Mouse (Mus musculus) lung, embryonic 15.5 days (tissue): ENCODE results near the gene Amotl2. TPM values are rescaled to one million over a fixed set of nuclear protein-coding genes. Genes with fewer than 3 reads are reported as not detected.

Experiments
- ATAC-seq: fragments of 200-750 bp; cut with Nextera tagmentation; 2 replicates; pipeline ENCODE4 v1.8.0; 2017; ENCODE audit warnings: moderate number of reproducible peaks, borderline replicate concordance; ENCODE audit not compliant: low FRiP score, low TSS enrichment; ENCODE audit errors: extremely low read depth
- H3K27ac ChIP-seq: fragments of 300-500 bp; sonication (generic); 2 replicates; pipeline ENCODE4 v1.5.1; 2015; ENCODE audit warnings: moderate library complexity, mild to moderate bottlenecking, inconsistent platforms
- H3K27me3 ChIP-seq: fragments of 300-500 bp; sonication (generic); 2 replicates; pipeline ENCODE4 v1.6.1; 2015; ENCODE audit warnings: inconsistent platforms
- H3K36me3 ChIP-seq: fragments of 300-500 bp; sonication (generic); 2 replicates; pipeline ENCODE4 v1.6.1; 2015; ENCODE audit warnings: inconsistent platforms
- H3K4me1 ChIP-seq: fragments of 300-500 bp; sonication (generic); 2 replicates; pipeline ENCODE4 v1.6.1; 2015; ENCODE audit warnings: inconsistent platforms
- H3K4me2 ChIP-seq: fragments of 300-500 bp; sonication (generic); 2 replicates; pipeline ENCODE4 v1.6.1; 2015; ENCODE audit warnings: inconsistent platforms, mild to moderate bottlenecking, moderate library complexity
- H3K4me3 ChIP-seq: fragments of 300-500 bp; sonication (generic); 2 replicates; pipeline ENCODE4 v1.5.1; 2015; ENCODE audit warnings: mild to moderate bottlenecking, inconsistent platforms
- H3K9ac ChIP-seq: fragments of 300-500 bp; sonication (generic); 2 replicates; pipeline ENCODE4 v1.6.1; 2015; ENCODE audit warnings: inconsistent platforms
- H3K9me3 ChIP-seq: fragments of 300-500 bp; sonication (generic); 2 replicates; pipeline ENCODE4 v1.6.1; 2016; ENCODE audit warnings: inconsistent platforms
- WGBS: fragments of 180-500 bp; shearing (Covaris S2); methylation state at CpG from one replicate; pipeline ENCODE4 v1.1.7; 2015; 5-methylcytosine and 5-hydroxymethylcytosine counted together
- polyA plus RNA-seq: library from polyadenylated mRNA; unstranded; fragments of >200 nt; fragmentation: Nextera tagmentation; extraction: Ambion mirVana; gene quantifications from 2 replicates; pipeline ENCODE4 v1.2.1, GENCODE M21; 2015

Amotl2 gene
- 45.5 and 47.0 TPM in 2 replicates for polyA plus RNA-seq

DNA sequence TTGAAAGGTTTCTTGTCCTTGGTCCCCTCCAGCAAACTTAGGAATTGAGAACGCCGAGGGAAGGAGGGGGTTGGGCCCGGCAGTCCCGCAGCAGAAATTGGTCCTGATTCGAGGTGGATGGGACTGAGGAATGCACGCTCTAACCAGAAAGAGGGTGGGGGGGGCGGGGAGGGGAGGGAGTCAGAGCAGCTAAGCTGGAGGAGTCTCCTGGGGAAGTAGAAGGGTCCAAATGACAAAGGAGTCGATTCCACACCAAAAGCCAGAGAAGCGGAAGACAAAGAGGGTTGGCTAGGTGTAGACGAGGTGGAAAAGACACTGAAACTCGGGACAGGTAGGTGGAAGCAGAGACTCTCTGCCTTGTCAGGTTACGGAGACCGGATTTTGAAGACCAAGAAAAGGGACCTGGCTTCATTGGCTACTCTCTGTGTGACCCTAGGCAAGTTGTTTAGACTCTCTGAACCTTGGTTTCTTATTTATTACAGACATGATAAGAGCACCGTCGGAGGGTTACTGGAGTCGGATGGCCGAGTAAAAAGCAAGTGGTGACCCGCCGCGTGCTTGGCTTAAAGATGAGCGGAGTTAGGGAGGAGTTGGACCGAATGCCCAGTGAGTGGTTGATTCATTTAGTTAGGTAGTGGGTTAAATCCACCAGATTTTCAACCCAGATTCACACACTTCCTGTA is at the start of gene Amotl2:
Amotl2 (plus strand) TSS at position 192 of the 683 bp plus-strand sequence.
- Histone ChIP-seq H3K4me1 (peaks cover 59% of the 10 kb centered on the region), H3K9me3 (no peaks in the 10 kb centered on the region)
- 9% methylated on average over 22 of the region's 22 CpGs for WGBS

DNA sequence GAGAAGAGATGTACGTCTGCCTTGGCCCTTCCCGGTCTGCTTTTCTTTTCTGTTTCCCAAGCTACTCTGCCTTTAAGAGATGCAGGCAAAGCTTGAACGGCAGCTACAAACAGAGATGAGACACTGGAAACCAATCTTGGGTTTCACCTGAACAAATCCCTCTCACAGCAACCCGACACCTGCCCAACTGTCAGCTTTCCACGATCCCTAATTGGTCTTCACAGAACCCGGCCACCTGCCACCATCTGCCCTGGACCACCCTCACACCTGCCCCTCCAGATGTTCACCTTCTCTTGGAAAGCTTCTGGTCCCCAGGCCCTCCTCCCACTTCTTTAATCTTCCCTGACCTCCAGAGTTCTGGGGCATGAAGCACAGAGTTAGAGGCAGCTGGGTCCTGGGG is 48.4 kb upstream of the Amotl2 start:
- H3K9ac ChIP-seq, result no peak overlapping the region
- H3K4me1 ChIP-seq, result no peaks in the 10 kb centered on the region
- 30% methylated on average over 6 of the region's 6 CpGs for WGBS
- H3K27ac ChIP-seq, result no peak overlapping the region
- ATAC-seq, result no peak
- H3K27me3 ChIP-seq, result no peaks in the 10 kb centered on the region
- H3K36me3 ChIP-seq, result no peaks in the 10 kb centered on the region
- H3K9me3 ChIP-seq, result no peaks in the 10 kb centered on the region
- no peak overlapping the region for H3K4me2 ChIP-seq
- no peak overlapping the region for H3K4me3 ChIP-seq

More for the DNA sequence above, at the start of gene Amotl2:
- Histone ChIP-seq H3K4me2 (peak within 1 kb of the TSS; percentile 82), H3K27me3 (no peaks in the 10 kb centered on the region), H3K36me3 (peaks cover 11% of the 10 kb centered on the region), H3K27ac (peak within 1 kb of the TSS; percentile 99), H3K9ac (peak within 1 kb of the TSS; percentile 96), H3K4me3 (peak within 1 kb of the TSS; percentile 86)
- no peak for ATAC-seq

- Histone ChIP-seq H3K4me1 (no peaks in the 10 kb centered on the region), H3K27me3 (no peaks in the 10 kb centered on the region), H3K4me3 (no peak overlapping the region), H3K36me3 (no peaks in the 10 kb centered on the region), H3K9ac (no peak overlapping the region), H3K9me3 (no peaks in the 10 kb centered on the region), H3K27ac (no peak overlapping the region), H3K4me2 (no peak overlapping the region)
- ATAC-seq, result no peak
- whole genome bisulfite sequencing, result 62% methylated on average over 12 of the region's 12 CpGs
These were observed 47.6 kb upstream of the Amotl2 start for GRCm38 (mm10) chr9:102668906-102669305.

DNA sequence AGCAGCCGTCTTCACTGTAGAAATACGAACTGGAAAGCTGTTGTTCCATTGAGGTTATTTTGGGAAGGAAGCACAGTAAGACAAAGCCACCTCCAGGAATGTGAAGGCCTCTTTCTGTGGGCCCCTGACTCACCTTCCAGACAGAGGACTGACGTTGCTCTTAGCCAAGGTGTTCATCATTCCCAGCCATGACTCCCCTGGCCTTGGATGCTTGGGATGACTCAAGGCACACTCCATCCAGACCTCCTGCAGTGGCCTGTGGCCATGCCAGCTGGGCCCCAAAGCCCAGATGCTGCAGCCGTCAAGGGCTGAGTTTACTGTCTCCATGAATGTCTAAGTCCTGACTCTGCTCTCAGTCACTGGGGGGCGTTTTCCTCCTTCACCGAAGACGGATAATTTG is 43.1 kb upstream of the Amotl2 start:
- H3K4me3 ChIP-seq, result no peak overlapping the region
- no peak overlapping the region for H3K4me2 ChIP-seq
- no peak for ATAC-seq
- no peak overlapping the region for H3K9ac ChIP-seq
- H3K27me3 ChIP-seq, result no peaks in the 10 kb centered on the region
- 63% methylated on average over 7 of the region's 7 CpGs for WGBS
- no peaks in the 10 kb centered on the region for H3K9me3 ChIP-seq
- no peak overlapping the region for H3K27ac ChIP-seq
- no peaks in the 10 kb centered on the region for H3K36me3 ChIP-seq
- H3K4me1 ChIP-seq, result no peaks in the 10 kb centered on the region

- Histone ChIP-seq H3K4me1 (no peaks in the 10 kb centered on the region), H3K9ac (no peak overlapping the region), H3K4me3 (no peak overlapping the region), H3K27ac (no peak overlapping the region), H3K36me3 (no peaks in the 10 kb centered on the region), H3K9me3 (no peaks in the 10 kb centered on the region), H3K27me3 (no peaks in the 10 kb centered on the region), H3K4me2 (no peak overlapping the region)
- no peak for ATAC-seq
- WGBS, result 51% methylated on average over 5 of the region's 5 CpGs
These were observed 40.5 kb upstream of the Amotl2 start for GRCm38 (mm10) chr9:102675922-102676321.

DNA sequence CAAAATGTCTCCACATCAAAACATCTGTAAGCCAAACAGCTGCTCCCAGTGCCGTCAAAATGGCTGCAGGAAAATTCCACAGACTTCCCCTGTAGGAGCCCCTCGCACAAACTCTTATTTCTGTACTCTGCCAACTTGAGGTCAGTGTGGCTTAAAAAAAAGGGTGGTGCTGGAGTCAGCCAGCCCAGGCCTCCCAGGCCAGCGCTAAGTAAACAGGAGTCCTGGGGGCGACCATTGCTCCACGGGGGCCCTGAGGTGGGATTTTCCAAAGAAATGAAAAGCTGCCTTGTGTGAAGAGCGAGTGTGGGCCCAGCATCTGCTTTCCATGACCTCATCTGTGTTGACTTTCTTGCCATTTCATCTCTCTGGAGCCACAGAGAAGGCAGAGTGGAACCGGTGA is 35.0 kb upstream of the Amotl2 start:
- no peak overlapping the region for H3K4me3 ChIP-seq
- WGBS, result 20% methylated on average over 7 of the region's 7 CpGs
- H3K27me3 ChIP-seq, result no peaks in the 10 kb centered on the region
- ATAC-seq, result peak; percentile 46; the same call in 1 of the 2 replicates
- no peaks in the 10 kb centered on the region for H3K9me3 ChIP-seq
- peaks cover 6% of the 10 kb centered on the region for H3K4me1 ChIP-seq
- no peak overlapping the region for H3K4me2 ChIP-seq
- no peak overlapping the region for H3K9ac ChIP-seq
- no peaks in the 10 kb centered on the region for H3K36me3 ChIP-seq
- peak overlapping the region; percentile 14 for H3K27ac ChIP-seq

DNA sequence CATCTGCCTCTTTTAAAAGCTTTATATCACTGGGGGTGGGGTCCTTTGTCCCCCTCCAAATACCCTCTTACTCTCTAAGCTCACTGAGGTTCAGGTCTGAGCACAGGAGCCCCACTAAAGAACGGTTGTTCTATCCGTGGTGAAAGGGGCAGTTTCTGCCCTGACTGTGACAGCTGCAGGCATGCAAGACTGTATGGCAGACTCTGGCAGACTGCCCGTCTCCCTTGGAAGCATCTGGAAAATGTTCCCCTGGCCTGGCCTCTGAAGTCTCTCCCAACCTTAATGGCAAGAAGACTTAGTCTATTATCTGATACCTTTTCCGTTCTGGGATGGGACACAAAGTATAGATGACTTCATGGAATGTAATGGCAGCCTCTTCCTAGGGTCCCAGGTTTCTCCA is 28.5 kb upstream of the Amotl2 start:
- H3K4me2 ChIP-seq, result no peak overlapping the region
- ATAC-seq, result no peak
- no peak overlapping the region for H3K9ac ChIP-seq
- H3K27me3 ChIP-seq, result peaks cover 8% of the 10 kb centered on the region
- no peak overlapping the region for H3K4me3 ChIP-seq
- no peaks in the 10 kb centered on the region for H3K9me3 ChIP-seq
- 34% methylated on average over 4 of the region's 4 CpGs for WGBS
- H3K36me3 ChIP-seq, result no peaks in the 10 kb centered on the region
- H3K27ac ChIP-seq, result no peak overlapping the region
- peaks cover 34% of the 10 kb centered on the region for H3K4me1 ChIP-seq

- 5% methylated on average over 13 of the region's 13 CpGs for WGBS
- Histone ChIP-seq H3K27me3 (peaks cover 8% of the 10 kb centered on the region), H3K27ac (peak overlapping the region; percentile 91), H3K4me1 (peaks cover 35% of the 10 kb centered on the region), H3K9ac (peak overlapping the region; percentile 55), H3K36me3 (no peaks in the 10 kb centered on the region), H3K9me3 (no peaks in the 10 kb centered on the region), H3K4me2 (peak overlapping the region; percentile 96), H3K4me3 (peak overlapping the region; percentile 51)
- peak; percentile 72; the same call in 1 of the 2 replicates for ATAC-seq
These were observed 27.0 kb upstream of the Amotl2 start for GRCm38 (mm10) chr9:102689406-102689939.

GRCm38 (mm10) chr9:102689940-102690642 is 26.4 kb upstream of the Amotl2 start:
- peaks cover 8% of the 10 kb centered on the region for H3K27me3 ChIP-seq
- H3K4me3 ChIP-seq, result peak overlapping the region; percentile 51
- peaks cover 35% of the 10 kb centered on the region for H3K4me1 ChIP-seq
- H3K9ac ChIP-seq, result peak overlapping the region; percentile 55
- no peaks in the 10 kb centered on the region for H3K9me3 ChIP-seq
- H3K36me3 ChIP-seq, result no peaks in the 10 kb centered on the region
- ATAC-seq, result peak; percentile 65; the same call in 1 of the 2 replicates
- under 1% methylated on average over 44 of the region's 44 CpGs for whole genome bisulfite sequencing
- peak overlapping the region; percentile 96 for H3K4me2 ChIP-seq
- H3K27ac ChIP-seq, result peak overlapping the region; percentile 91

DNA sequence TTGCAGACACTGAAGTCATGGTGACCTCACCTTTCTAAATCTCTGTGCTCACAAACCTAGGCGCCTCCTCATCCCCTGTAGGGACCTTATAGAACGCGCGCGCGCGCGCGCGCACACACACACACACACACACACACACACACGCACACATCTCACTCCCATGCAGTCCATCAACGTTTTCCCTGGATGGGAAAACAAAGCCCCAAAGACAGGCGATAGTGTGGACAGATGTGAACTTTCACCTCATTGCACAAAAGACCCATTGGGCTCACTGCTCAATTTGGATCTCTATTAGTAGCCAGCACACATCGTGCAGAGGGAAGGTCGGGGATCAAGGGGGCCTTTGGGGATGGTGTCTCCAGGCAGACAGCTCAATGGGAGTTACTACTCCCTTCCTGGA is 25.6 kb upstream of the Amotl2 start:
- H3K9ac ChIP-seq, result peak overlapping the region; percentile 55; the same call in 1 of the 2 replicates

DNA sequence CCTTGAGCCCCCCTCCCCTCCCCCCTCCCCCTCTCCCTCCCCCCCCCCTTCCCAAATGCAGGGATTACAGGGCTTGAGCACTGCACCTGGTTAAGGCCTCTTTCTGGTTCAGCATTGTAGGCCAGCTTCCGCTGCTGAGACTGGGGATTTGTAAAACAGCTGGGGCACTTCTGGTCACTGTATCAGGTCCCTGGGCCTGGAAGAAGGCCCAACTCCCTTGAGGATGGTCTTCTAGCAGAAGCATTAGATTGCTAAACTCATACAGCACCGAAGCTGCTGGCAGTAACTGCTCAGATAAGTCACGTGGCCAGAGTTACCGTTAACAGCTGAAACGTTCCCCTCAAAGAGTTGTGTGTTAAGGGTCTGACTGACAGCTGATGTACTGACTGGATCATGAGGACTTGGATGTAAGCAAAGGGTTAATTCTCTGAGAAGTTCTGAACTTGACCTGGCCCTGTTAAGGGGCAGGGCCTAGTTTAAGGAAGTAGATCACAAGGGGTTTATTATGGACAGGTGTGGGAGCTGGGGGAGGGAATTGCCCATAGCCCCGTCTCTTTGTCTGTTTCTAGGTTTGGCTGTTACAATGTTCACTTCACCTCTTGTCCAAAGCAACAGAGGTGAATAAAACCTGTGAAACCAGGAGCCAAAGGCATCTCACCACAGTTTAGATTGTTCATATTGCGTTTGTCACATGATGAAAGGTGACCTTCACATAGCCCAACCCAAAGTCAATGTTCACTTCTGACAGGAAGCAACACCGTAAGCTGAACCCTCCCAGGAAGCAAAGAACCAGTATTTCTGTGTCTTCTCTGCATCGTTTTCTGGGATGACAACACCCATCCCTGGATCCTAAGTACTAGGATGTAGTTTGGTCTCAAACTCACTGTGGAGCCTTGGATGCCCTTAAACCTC is 23.7 kb upstream of the Amotl2 start:
- peaks cover 35% of the 10 kb centered on the region for H3K4me1 ChIP-seq
- H3K27ac ChIP-seq, result no peak overlapping the region
- peak; percentile 43; the same call in 1 of the 2 replicates for ATAC-seq
- H3K4me3 ChIP-seq, result no peak overlapping the region
- H3K36me3 ChIP-seq, result no peaks in the 10 kb centered on the region
- no peak overlapping the region for H3K9ac ChIP-seq
- no peak overlapping the region for H3K4me2 ChIP-seq
- WGBS, result 47% methylated on average over 9 of the region's 9 CpGs
- H3K27me3 ChIP-seq, result peaks cover 8% of the 10 kb centered on the region
- no peaks in the 10 kb centered on the region for H3K9me3 ChIP-seq

More for the DNA sequence above, 25.6 kb upstream of the Amotl2 start:
- H3K9me3 ChIP-seq, result no peaks in the 10 kb centered on the region
- no peak for ATAC-seq
- 8% methylated on average over 15 of the region's 15 CpGs for WGBS
- H3K27ac ChIP-seq, result no peak overlapping the region
- peaks cover 35% of the 10 kb centered on the region for H3K4me1 ChIP-seq
- H3K27me3 ChIP-seq, result peaks cover 8% of the 10 kb centered on the region
- H3K4me3 ChIP-seq, result peak overlapping the region; percentile 51
- H3K4me2 ChIP-seq, result peak overlapping the region; percentile 96
- H3K36me3 ChIP-seq, result no peaks in the 10 kb centered on the region
